Mouse (Mus musculus): ENCODE measurements at regions not wholly inside any gene's neighbourhood (a gene's known extent, or its start where the extent isn't known, plus 50 kb on each side); places are given as distances from the start of the nearest gene placed in this dataset.

GRCm38 (mm10) chr3:147886261-147886893 lies 1034.2 kb downstream of the Ttll7 start:
- TF ChIP-seq CTCF (IDR thresholded peaks at IDR 0.05; ENCODE audit: control insufficient read depth, insufficient read depth, insufficient replicate concordance, low read depth, low read length) (no peak), POLR2A (IDR thresholded peaks at IDR 0.05; ENCODE audit: control insufficient read depth, low read depth, low read length) (no peak)

All from testis, adult 2 months (tissue).